Comparison of ENCODE assay signal across 33 mouse cellular contexts in the genomic region with DNA sequence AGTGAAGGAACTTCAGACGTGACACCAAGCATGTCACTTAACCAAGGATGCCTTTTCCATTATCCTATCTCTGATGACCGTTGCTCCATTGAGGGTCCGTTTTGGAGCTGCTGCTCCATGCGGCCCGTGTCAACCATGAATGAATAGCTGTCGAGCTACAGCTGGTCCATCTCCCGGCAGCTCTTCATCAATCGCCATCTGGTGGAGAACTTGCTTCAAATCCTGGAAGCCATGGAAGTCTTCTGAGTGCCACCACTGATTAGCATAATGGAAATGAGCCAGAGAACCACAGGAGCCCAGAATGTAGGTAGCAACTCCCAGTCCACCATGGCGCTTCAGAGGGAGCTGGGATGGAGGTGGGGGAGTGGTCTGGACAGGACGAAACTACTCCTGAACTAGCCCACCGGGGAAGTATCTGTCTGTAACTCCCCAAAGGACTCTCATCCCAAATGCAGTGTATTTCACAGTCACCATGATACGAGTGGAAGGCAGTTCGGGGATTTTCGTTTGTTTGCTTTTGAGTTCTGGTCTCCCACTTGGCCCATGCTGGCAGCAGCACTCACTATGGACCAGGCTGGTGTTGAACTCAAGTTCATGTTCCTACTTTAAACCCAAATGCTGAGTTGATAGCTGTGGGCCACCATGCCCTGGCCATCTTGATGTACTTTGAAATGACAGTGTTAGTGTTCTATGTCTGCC. TPM values are rescaled to one million over a fixed set of nuclear protein-coding genes. Genes with fewer than 3 reads are reported as not detected.
DNase-seq lines count a peak whose midpoint lies in the region; ATAC-seq and TF ChIP-seq lines count a peak whose summit lies in the region.
"Had no signal": no experiment of that assay in that cellular context is flagged by ENCODE, and none has a peak within 500 bp of the region (broad histone marks: within the 10 kb centered on the region; RNA-seq: fewer than 3 reads in every experiment).

No protein-coding gene starts in this region.

- TF ChIP-seq CTCF in heart, postnatal 0 days (IDR thresholded peaks at IDR 0.05; ENCODE audit: low read depth) = peak; percentile 4; the same call in 1 of the 2 replicates

- no peak overlapping the region for H3K27ac ChIP-seq in heart, postnatal 0 days (ENCODE audit: low read depth)
- H3K27ac ChIP-seq in intestine, embryonic 16.5 days (ENCODE audit: low read length) = no peak overlapping the region
- H3K27ac ChIP-seq: embryonic facial prominence, embryonic 13.5 days; forebrain, embryonic 10.5 days; forebrain, embryonic 15.5 days; heart, embryonic 13.5 days; hindbrain, embryonic 13.5 days; kidney, embryonic 15.5 days; liver, embryonic 14.5 days; macrophage; stomach, embryonic 15.5 days had no signal

- no peak for DNase-seq in heart, postnatal 0 days (ENCODE audit: low spot score)
- DNase-seq in heart, postnatal 4 days = no peak
- DNase-seq in ES-CJ7 (ENCODE audit: low read depth, low spot score) (peak; percentile 30), ZHBTc4 (ENCODE audit: low read depth, low spot score) (peak; percentile 11)
- DNase-seq in lung, postnatal 36 days = peak; percentile 21
- DNase-seq: adrenal gland, adult 8-10 months; B cell, adult 2 months; cerebellum, adult 9-10 months; gastrocnemius, postnatal 25 days; heart, adult 18-20 months; heart, postnatal 14 days; kidney, adult 18-20 months; kidney, postnatal 36 days; layer of hippocampus, postnatal 36 days; liver; midbrain, embryonic 14.5 days; retina, postnatal 1 day; right cerebral cortex, postnatal 14 days had no signal

- H3K36me3 ChIP-seq in heart, postnatal 0 days (replicated peaks; ENCODE audit: control insufficient read depth, insufficient read depth, low read length) = no peaks in the 10 kb centered on the region
- H3K36me3 ChIP-seq in intestine, embryonic 16.5 days (ENCODE audit: control insufficient read depth, insufficient read depth, low read length) = no peaks in the 10 kb centered on the region
- H3K36me3 ChIP-seq: embryonic facial prominence, embryonic 13.5 days; forebrain, embryonic 10.5 days; forebrain, embryonic 15.5 days; heart, embryonic 13.5 days; hindbrain, embryonic 13.5 days; kidney, embryonic 15.5 days; stomach, embryonic 15.5 days had no signal

- no peak overlapping the region for H3K9ac ChIP-seq in heart, postnatal 0 days (replicated peaks; ENCODE audit: low read depth, low read length)
- no peak overlapping the region for H3K9ac ChIP-seq in intestine, embryonic 16.5 days (ENCODE audit: low read depth, low read length)
- H3K9ac ChIP-seq: embryonic facial prominence, embryonic 13.5 days; forebrain, embryonic 15.5 days; heart, embryonic 13.5 days; hindbrain, embryonic 13.5 days; kidney, embryonic 15.5 days; liver, embryonic 14.5 days; stomach, embryonic 15.5 days had no signal

- no peak overlapping the region for H3K4me3 ChIP-seq in heart, postnatal 0 days (ENCODE audit: low read depth, low read length)
- H3K4me3 ChIP-seq in intestine, embryonic 16.5 days (ENCODE audit: low read length) = no peak overlapping the region
- H3K4me3 ChIP-seq: embryonic facial prominence, embryonic 13.5 days; forebrain, embryonic 10.5 days; forebrain, embryonic 15.5 days; heart, embryonic 13.5 days; hindbrain, embryonic 13.5 days; kidney, embryonic 15.5 days; stomach, embryonic 15.5 days had no signal

- H3K4me1 ChIP-seq in heart, postnatal 0 days (ENCODE audit: control insufficient read depth, insufficient read depth) = no peaks in the 10 kb centered on the region
- no peaks in the 10 kb centered on the region for H3K4me1 ChIP-seq in intestine, embryonic 16.5 days (ENCODE audit: control insufficient read depth, insufficient read depth, low read length)
- H3K4me1 ChIP-seq: embryonic facial prominence, embryonic 13.5 days; heart, embryonic 13.5 days; kidney, embryonic 15.5 days; stomach, embryonic 15.5 days had no signal

- H3K9me3 ChIP-seq in heart, postnatal 0 days (replicated peaks; ENCODE audit: control insufficient read depth, low read length) = no peaks in the 10 kb centered on the region
- no peaks in the 10 kb centered on the region for H3K9me3 ChIP-seq in intestine, embryonic 16.5 days (ENCODE audit: control insufficient read depth, low read length)
- H3K9me3 ChIP-seq: embryonic facial prominence, embryonic 13.5 days; forebrain, embryonic 10.5 days; forebrain, embryonic 15.5 days; heart, embryonic 13.5 days; hindbrain, embryonic 13.5 days; kidney, embryonic 15.5 days; stomach, embryonic 15.5 days had no signal

- ATAC-seq in heart, postnatal 0 days (ENCODE audit: insufficient read depth, low read depth) = no peak
- no peak for ATAC-seq in intestine, embryonic 16.5 days
- ATAC-seq: forebrain, embryonic 15.5 days; inflammation-experienced regulatory T-cells, adult 6 months had no signal

- TF ChIP-seq EP300 in heart, postnatal 0 days (IDR thresholded peaks at IDR 0.05; ENCODE audit: low read depth) = no peak

- 80% methylated on average over 14 of the region's 14 CpGs for WGBS in heart, postnatal 0 days
- WGBS in intestine, embryonic 16.5 days = 88% methylated on average over 14 of the region's 14 CpGs

- no peaks in the 10 kb centered on the region for H3K27me3 ChIP-seq in heart, postnatal 0 days (ENCODE audit: control insufficient read depth, insufficient read depth, low read length)
- H3K27me3 ChIP-seq in intestine, embryonic 16.5 days (replicated peaks; ENCODE audit: control insufficient read depth, insufficient read depth, low read length) = no peaks in the 10 kb centered on the region
- H3K27me3 ChIP-seq: embryonic facial prominence, embryonic 13.5 days; forebrain, embryonic 15.5 days; heart, embryonic 13.5 days; kidney, embryonic 15.5 days; stomach, embryonic 15.5 days had no signal

- H3K4me2 ChIP-seq in heart, postnatal 0 days (ENCODE audit: low read depth, low read length) = no peak overlapping the region
- no peak overlapping the region for H3K4me2 ChIP-seq in intestine, embryonic 16.5 days (ENCODE audit: low read depth, low read length)
- H3K4me2 ChIP-seq: embryonic facial prominence, embryonic 13.5 days; forebrain, embryonic 15.5 days; heart, embryonic 13.5 days; hindbrain, embryonic 13.5 days; kidney, embryonic 15.5 days; stomach, embryonic 15.5 days had no signal

RNA-seq across cellular contexts. Expression of a gene that starts 39.2 kb away (rescaled TPM):
- total RNA-seq in heart, postnatal 0 days (2014; rRNA removed; ENCODE audit: low replicate concordance) = not detected in 2 replicates
- 0.05 and 0.10 TPM in 2 replicates for polyA plus RNA-seq in heart, postnatal 0 days (2015; fragmentation: Nextera tagmentation; extraction: Ambion mirVana)
- under 1 TPM; 0.36 to 0.41 TPM for total RNA-seq in heart, postnatal 4 days (2021)
- polyA plus RNA-seq in intestine, embryonic 16.5 days (2015; fragmentation: Nextera tagmentation; extraction: Ambion mirVana) = 0.04 and 0.06 TPM in 2 replicates
- total RNA-seq: adrenal gland, adult 8-10 months; common myeloid progenitor, adult 5-6 weeks; gastrocnemius, adult 18-20 months; gastrocnemius, postnatal 25 days; layer of hippocampus, adult 8-10 months; layer of hippocampus, postnatal 36 days had no signal
- polyA plus RNA-seq: embryonic facial prominence, embryonic 13.5 days; forebrain, embryonic 10.5 days; forebrain, embryonic 15.5 days; frontal cortex, adult 2 months; inflammation-experienced regulatory T-cells, adult 6 months; liver, embryonic 14.5 days; macrophage had no signal

Comparison
In these comparisons a context has a peak if more than half of its experiments do, and no peak if none do; other contexts are left out.
1. DNase-seq: peak in ES-CJ7 (single experiment), ZHBTc4 (single experiment) and lung, postnatal 36 days (single experiment); none in heart, postnatal 0 days (single experiment) and heart, postnatal 4 days (single experiment).